Mouse (Mus musculus) limb, embryonic 13.5 days (tissue): ENCODE measurements around the gene Fbxl7. TPM values are rescaled to one million over a fixed set of nuclear protein-coding genes. Genes with fewer than 3 reads are reported as not detected.

Experiments
- ATAC-seq: fragments of 200-750 bp; cut with Nextera tagmentation; 2 replicates; pipeline ENCODE4 v1.8.0; 2017; ENCODE audit warnings: low read depth, moderate number of reproducible peaks, moderate TSS enrichment; ENCODE audit not compliant: low FRiP score
- H3K27ac ChIP-seq: fragments of 300-500 bp; sonication (generic); 2 replicates; pipeline ENCODE4 v1.5.1; 2015; ENCODE audit warnings: inconsistent platforms, mild to moderate bottlenecking, moderate library complexity
- H3K27me3 ChIP-seq: fragments of 300-500 bp; sonication (generic); 2 replicates; pipeline ENCODE4 v1.6.1; 2015; ENCODE audit warnings: mild to moderate bottlenecking, inconsistent platforms
- H3K36me3 ChIP-seq: fragments of 300-500 bp; sonication (generic); 2 replicates; pipeline ENCODE4 v1.6.1; 2015; ENCODE audit warnings: inconsistent platforms, mild to moderate bottlenecking, moderate library complexity
- H3K4me1 ChIP-seq: fragments of 300-500 bp; sonication (generic); 2 replicates; pipeline ENCODE4 v1.6.1; 2015; ENCODE audit warnings: inconsistent platforms
- H3K4me2 ChIP-seq: fragments of 300-500 bp; sonication (generic); replicated peaks from 2 replicates; pipeline ENCODE4 v1.6.1; 2015; ENCODE audit warnings: inconsistent platforms, mild to moderate bottlenecking, moderate library complexity
- H3K4me3 ChIP-seq: fragments of 300-500 bp; sonication (generic); 2 replicates; pipeline ENCODE4 v1.5.1; 2015; ENCODE audit warnings: moderate library complexity, mild to moderate bottlenecking, inconsistent platforms
- H3K9ac ChIP-seq: fragments of 300-500 bp; sonication (generic); 2 replicates; pipeline ENCODE4 v1.6.1; 2015; ENCODE audit warnings: mild to moderate bottlenecking, inconsistent platforms
- H3K9me3 ChIP-seq: fragments of 300-500 bp; sonication (generic); 2 replicates; pipeline ENCODE4 v1.6.1; 2016; ENCODE audit warnings: inconsistent platforms
- WGBS: fragments of 180-500 bp; shearing (Covaris S2); methylation state at CpG from one replicate; pipeline ENCODE4 v1.1.7; 2015; 5-methylcytosine and 5-hydroxymethylcytosine counted together
- polyA plus RNA-seq: library from polyadenylated mRNA; unstranded; fragments of >200 nt; fragmentation: Nextera tagmentation; extraction: Ambion mirVana; gene quantifications from 2 replicates; pipeline ENCODE4 v1.2.1, GENCODE M21; 2015

The Fbxl7 gene
- polyA plus RNA-seq, 1 experiment from 2014 or later: 20.7 TPM

DNA sequence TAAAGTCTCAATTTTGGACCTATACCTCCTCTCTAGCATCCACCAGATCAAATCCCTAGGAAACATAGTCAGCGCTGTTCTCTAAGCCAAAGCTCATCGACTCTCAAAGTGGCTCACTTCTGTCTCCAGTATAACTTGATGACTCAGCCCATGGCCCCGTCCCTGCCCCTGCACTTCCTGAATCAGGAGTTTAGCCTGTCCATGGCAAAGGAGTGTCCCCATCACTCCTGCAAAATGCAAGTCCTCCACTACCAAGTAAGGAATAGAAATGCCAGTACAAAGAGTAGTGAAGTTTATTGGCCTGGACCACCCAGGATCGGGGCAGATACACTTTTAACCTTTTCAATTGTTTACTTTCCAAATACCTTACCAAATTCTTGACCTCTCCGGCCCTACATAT is 91.3 kb downstream of the Fbxl7 start:
- Histone ChIP-seq H3K4me2 (no peak overlapping the region), H3K36me3 (no peaks in the 10 kb centered on the region), H3K4me3 (no peak overlapping the region), H3K4me1 (peaks cover 4% of the 10 kb centered on the region; the same call in 1 of the 2 replicates), H3K9me3 (no peaks in the 10 kb centered on the region), H3K27me3 (no peaks in the 10 kb centered on the region), H3K27ac (no peak overlapping the region), H3K9ac (no peak overlapping the region)
- ATAC-seq: no peak
- 66% methylated on average over 5 of the region's 5 CpGs for WGBS

DNA sequence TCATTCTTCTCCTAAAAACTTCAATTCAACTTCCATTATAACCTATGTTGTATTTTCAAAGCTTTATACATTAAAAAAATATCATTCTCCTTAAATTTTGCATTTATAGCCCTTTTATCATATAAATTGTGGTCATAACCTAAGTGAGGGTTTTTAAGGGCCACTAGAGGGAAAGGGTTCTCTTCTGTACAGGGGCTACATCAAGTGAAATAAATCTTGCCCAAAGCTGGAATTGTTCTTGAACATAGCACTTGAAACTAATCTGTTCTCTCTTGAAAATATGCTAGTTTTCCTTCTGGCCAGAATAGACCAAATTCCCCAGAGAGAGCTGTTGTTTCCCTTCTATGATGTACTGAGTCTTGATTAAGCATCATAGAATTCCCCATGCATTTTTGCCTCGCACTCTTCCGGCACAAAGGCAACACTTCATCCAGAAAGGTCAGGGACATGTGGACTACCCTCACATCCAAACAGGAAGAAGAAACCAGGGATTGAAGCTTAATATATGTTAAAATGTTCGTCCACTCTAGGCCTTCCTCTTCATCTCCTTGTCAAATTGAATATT is 95.8 kb downstream of the Fbxl7 start:
- Histone ChIP-seq H3K36me3 (no peaks in the 10 kb centered on the region), H3K9ac (no peak overlapping the region), H3K4me2 (no peak overlapping the region), H3K4me3 (no peak overlapping the region), H3K4me1 (peaks cover 12% of the 10 kb centered on the region), H3K27ac (no peak overlapping the region), H3K27me3 (no peaks in the 10 kb centered on the region), H3K9me3 (no peaks in the 10 kb centered on the region)
- no peak for ATAC-seq
- WGBS: 72% methylated on average over 3 of the region's 3 CpGs

DNA sequence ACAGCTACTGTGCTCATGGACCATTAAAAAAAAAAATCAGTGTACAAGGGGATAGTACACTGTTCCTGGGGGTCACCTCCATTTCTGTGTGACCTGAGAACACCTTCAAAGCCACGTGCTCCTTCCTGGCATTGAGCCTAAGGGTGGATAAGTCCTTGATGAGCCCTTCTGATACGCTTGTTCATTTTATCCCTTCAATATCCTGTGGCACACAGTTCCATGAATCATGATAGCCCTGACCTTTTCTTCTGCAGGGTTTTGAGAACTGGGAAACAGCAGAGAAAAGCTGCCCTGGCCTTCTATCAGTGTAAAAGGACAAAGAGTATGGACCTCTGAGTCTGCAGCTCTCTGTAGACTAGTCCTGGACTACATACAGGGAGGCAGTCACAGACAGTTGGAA is 99.4 kb downstream of the Fbxl7 start:
- no peak overlapping the region for H3K9ac ChIP-seq
- no peak overlapping the region for H3K4me3 ChIP-seq
- H3K36me3 ChIP-seq: no peaks in the 10 kb centered on the region
- no peaks in the 10 kb centered on the region for H3K9me3 ChIP-seq
- no peaks in the 10 kb centered on the region for H3K27me3 ChIP-seq
- H3K4me2 ChIP-seq: no peak overlapping the region
- H3K4me1 ChIP-seq: peaks cover 8% of the 10 kb centered on the region
- 47% methylated on average over 2 of the region's 2 CpGs for WGBS
- ATAC-seq: no peak
- H3K27ac ChIP-seq: no peak overlapping the region

DNA sequence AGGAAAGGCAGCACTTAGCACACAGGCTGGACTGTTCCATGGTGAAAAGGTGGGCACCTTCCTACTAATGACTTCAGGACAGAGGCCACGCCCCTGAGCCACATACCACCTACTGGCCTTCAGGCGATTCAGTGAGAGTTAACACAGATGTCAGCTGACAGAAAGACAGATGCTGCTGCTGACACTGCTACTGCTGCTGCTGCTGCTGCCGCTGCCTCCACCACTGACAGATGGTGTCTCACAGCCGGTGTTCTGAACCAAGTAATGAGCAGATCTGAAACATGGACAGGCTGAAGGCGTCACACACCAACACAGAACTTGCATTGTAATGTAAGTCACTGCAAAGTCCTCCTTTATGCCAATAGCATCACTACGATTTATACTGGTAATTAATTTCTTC is 99.9 kb downstream of the Fbxl7 start:
- H3K27ac ChIP-seq: no peak overlapping the region
- no peak overlapping the region for H3K4me2 ChIP-seq
- H3K27me3 ChIP-seq: no peaks in the 10 kb centered on the region
- no peaks in the 10 kb centered on the region for H3K9me3 ChIP-seq
- peaks cover 8% of the 10 kb centered on the region for H3K4me1 ChIP-seq
- H3K9ac ChIP-seq: no peak overlapping the region
- no peaks in the 10 kb centered on the region for H3K36me3 ChIP-seq
- H3K4me3 ChIP-seq: no peak overlapping the region
- 39% methylated on average over 6 of the region's 6 CpGs for WGBS
- ATAC-seq: no peak

GRCm38 (mm10) chr15:26787148-26787547 is 108.2 kb downstream of the Fbxl7 start:
- Histone ChIP-seq H3K27me3 (no peaks in the 10 kb centered on the region), H3K9me3 (no peaks in the 10 kb centered on the region), H3K9ac (no peak overlapping the region), H3K4me3 (no peak overlapping the region), H3K36me3 (no peaks in the 10 kb centered on the region), H3K27ac (no peak overlapping the region), H3K4me1 (no peaks in the 10 kb centered on the region), H3K4me2 (no peak overlapping the region)
- 75% methylated on average over 6 of the region's 6 CpGs for WGBS
- no peak for ATAC-seq

DNA sequence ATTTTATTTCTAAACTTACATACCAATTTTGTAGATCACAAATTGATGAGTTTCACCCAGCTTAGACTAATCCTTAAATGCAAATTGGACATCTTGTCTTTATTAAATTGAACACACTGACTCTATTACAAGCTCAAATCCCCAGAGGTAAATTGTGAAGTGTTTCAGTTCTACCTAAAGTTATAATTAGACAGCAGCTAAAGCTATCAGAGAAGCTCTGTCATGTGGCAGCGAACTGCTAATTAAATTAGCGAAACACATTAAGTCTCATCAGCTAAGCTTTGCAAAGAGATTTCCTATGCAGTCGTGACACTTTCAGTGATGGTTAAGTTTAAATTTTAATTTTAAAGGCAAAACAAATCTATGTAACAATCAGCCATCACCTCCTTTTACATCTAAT is 114.8 kb downstream of the Fbxl7 start:
- no peak overlapping the region for H3K9ac ChIP-seq
- H3K4me2 ChIP-seq: no peak overlapping the region
- no peak for ATAC-seq
- no peak overlapping the region for H3K4me3 ChIP-seq
- no peaks in the 10 kb centered on the region for H3K9me3 ChIP-seq
- no peak overlapping the region for H3K27ac ChIP-seq
- H3K27me3 ChIP-seq: no peaks in the 10 kb centered on the region
- no peaks in the 10 kb centered on the region for H3K36me3 ChIP-seq
- WGBS: 62% methylated on average over 3 of the region's 3 CpGs
- H3K4me1 ChIP-seq: no peaks in the 10 kb centered on the region

DNA sequence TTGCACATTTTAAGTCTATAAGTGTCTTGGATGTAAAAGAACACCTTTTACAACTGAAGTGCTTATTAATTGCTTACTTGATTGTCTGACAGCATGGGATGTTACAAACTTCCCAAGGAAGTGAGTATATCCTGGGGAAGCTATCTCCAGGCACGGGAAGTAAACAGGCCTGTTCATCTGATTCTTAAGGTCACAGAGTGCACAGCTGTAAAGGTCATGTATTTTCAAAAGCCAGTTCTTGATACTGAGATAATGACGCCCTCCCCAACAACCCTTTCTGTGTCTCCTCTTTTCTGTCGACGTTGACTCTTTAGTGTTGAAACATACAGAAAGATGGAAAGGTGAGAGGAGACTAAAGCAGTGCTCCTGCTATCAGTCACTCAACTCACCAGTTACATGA is 116.3 kb downstream of the Fbxl7 start:
- no peaks in the 10 kb centered on the region for H3K36me3 ChIP-seq
- H3K27me3 ChIP-seq: no peaks in the 10 kb centered on the region
- H3K9ac ChIP-seq: no peak overlapping the region
- ATAC-seq: no peak
- H3K9me3 ChIP-seq: no peaks in the 10 kb centered on the region
- WGBS: 88% methylated on average over 4 of the region's 4 CpGs
- no peak overlapping the region for H3K4me3 ChIP-seq
- H3K4me2 ChIP-seq: no peak overlapping the region
- H3K27ac ChIP-seq: no peak overlapping the region
- H3K4me1 ChIP-seq: no peaks in the 10 kb centered on the region

DNA sequence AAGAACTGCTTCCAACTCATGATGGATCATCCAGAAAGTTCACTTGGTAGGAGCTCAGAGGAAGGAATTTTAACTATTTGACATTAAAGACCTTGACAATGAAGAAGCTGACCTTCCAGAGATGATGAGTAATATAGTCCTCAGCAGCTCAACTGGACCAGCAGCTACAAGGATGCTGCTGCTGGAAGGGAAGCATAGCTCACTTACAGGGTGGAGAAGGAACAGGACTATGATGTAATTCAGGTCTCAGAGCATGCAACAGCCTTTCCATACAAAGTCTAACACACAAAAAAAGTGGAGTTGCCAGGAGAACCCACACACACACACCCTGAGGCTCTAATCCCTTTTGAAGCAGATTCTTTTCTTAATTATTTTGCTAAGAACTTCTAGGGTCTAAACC is 119.7 kb downstream of the Fbxl7 start:
- Histone ChIP-seq H3K4me3 (no peak overlapping the region), H3K27ac (no peak overlapping the region)
- ATAC-seq: no peak

GRCm38 (mm10) chr15:26774895-26775294 is 120.5 kb downstream of the Fbxl7 start:
- Histone ChIP-seq H3K4me3 (no peak overlapping the region), H3K9ac (no peak overlapping the region), H3K27ac (no peak overlapping the region), H3K4me1 (no peaks in the 10 kb centered on the region), H3K36me3 (no peaks in the 10 kb centered on the region), H3K9me3 (no peaks in the 10 kb centered on the region), H3K27me3 (no peaks in the 10 kb centered on the region), H3K4me2 (no peak overlapping the region)
- 90% methylated on average over 2 of the region's 2 CpGs for WGBS
- no peak for ATAC-seq

More for the DNA sequence above, 119.7 kb downstream of the Fbxl7 start:
- Histone ChIP-seq H3K4me2 (no peak overlapping the region), H3K9me3 (no peaks in the 10 kb centered on the region), H3K9ac (no peak overlapping the region), H3K4me1 (no peaks in the 10 kb centered on the region), H3K36me3 (no peaks in the 10 kb centered on the region), H3K27me3 (no peaks in the 10 kb centered on the region)

- peaks cover 6% of the 10 kb centered on the region; the same call in 1 of the 2 replicates for H3K4me1 ChIP-seq
- H3K27me3 ChIP-seq: no peaks in the 10 kb centered on the region
- WGBS: 74% methylated on average over 4 of the region's 4 CpGs
- no peak overlapping the region for H3K9ac ChIP-seq
- no peaks in the 10 kb centered on the region for H3K36me3 ChIP-seq
- H3K9me3 ChIP-seq: no peaks in the 10 kb centered on the region
- H3K4me2 ChIP-seq: no peak overlapping the region
- H3K4me3 ChIP-seq: no peak overlapping the region
- no peak overlapping the region for H3K27ac ChIP-seq
- ATAC-seq: no peak
Observed at GRCm38 (mm10) chr15:26761651-26762050, 133.7 kb downstream of the Fbxl7 start.

DNA sequence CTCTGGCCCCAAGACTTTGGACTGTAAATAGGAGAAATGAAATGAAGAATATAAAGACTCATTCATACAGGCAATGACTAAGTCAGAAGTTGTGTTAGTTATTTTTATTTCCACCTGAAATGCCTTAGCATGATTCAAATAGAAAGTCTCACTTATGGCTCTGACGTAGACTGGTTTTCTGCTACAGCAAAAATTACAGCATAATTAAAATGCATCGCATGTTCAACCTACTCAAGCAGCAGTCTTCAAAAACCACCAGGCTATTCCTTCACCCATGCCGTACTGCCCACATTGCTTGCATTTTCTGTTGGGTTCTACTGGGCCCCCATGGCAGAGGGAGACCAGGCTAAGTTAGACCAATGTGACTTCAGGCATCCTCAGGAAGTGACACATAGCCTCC is 146.9 kb downstream of the Fbxl7 start:
- no peak for ATAC-seq
- Histone ChIP-seq H3K27ac (no peak overlapping the region), H3K27me3 (no peaks in the 10 kb centered on the region), H3K4me1 (0 out of 2 replicates have a peak, but pooled peaks cover 2% of the 10 kb centered on the region), H3K9me3 (no peaks in the 10 kb centered on the region), H3K9ac (no peak overlapping the region), H3K4me2 (no peak overlapping the region), H3K4me3 (no peak overlapping the region), H3K36me3 (no peaks in the 10 kb centered on the region)
- 89% methylated on average over 3 of the region's 3 CpGs for WGBS

GRCm38 (mm10) chr15:26732366-26732765 is 163.0 kb downstream of the Fbxl7 start:
- 27% methylated on average over 2 of the region's 2 CpGs for WGBS
- Histone ChIP-seq H3K9ac (no peak overlapping the region), H3K9me3 (no peaks in the 10 kb centered on the region), H3K4me1 (0 out of 2 replicates have a peak, but pooled peaks cover 4% of the 10 kb centered on the region), H3K4me2 (no peak overlapping the region), H3K27me3 (no peaks in the 10 kb centered on the region), H3K27ac (no peak overlapping the region), H3K4me3 (no peak overlapping the region), H3K36me3 (no peaks in the 10 kb centered on the region)
- ATAC-seq: no peak

GRCm38 (mm10) chr15:26730760-26731159 is 164.6 kb downstream of the Fbxl7 start:
- no peaks in the 10 kb centered on the region for H3K36me3 ChIP-seq
- 91% methylated on average over 2 of the region's 2 CpGs for WGBS
- peaks cover 4% of the 10 kb centered on the region; the same call in 1 of the 2 replicates for H3K4me1 ChIP-seq
- H3K9ac ChIP-seq: no peak overlapping the region
- no peak overlapping the region for H3K4me2 ChIP-seq
- no peak overlapping the region for H3K4me3 ChIP-seq
- H3K9me3 ChIP-seq: no peaks in the 10 kb centered on the region
- H3K27ac ChIP-seq: no peak overlapping the region
- no peak for ATAC-seq
- H3K27me3 ChIP-seq: no peaks in the 10 kb centered on the region
